Mouse (Mus musculus) ovary, adult 2 months (tissue): ENCODE results near the gene Gm5862. TPM values are rescaled to one million over a fixed set of nuclear protein-coding genes. Genes with fewer than 3 reads are reported as not detected.

Experiments
- polyA plus RNA-seq: library from polyadenylated mRNA; depleted of rRNA; stranded (reverse); fragments of >200 nt; gene quantifications from 2 replicates; pipeline ENCODE4 v1.2.3, GENCODE M21; 2012; rRNA removed

The Gm5862 gene
- not detected in 2 replicates for polyA plus RNA-seq

GRCm38 (mm10) chr5:26022816-26023215 lies at the start of gene Gm5862:
Gene Gm5862 (minus strand): TSS chr5:26022916.

DNA sequence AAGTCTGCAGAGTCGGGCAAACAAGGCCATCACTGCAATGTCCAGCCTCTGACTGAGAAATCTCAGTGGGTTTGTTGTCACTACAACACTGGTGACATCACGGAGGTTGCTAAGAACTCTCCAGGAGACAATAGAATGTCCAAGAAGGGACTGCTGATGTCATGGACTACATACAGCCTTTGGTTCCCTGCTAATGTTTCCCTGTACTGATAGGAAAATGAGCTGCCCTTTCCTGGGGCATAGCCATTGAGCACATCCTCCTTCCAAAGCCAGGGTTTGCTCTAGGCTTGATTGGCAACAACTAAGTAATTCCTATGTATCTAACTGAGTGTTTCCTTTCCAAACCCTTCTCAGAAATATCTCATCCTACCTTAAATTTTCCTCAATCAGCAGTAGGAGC lies 35.8 kb upstream of the Gm5862 start, which contains the start of gene Gm7347:
Gene Gm7347, minus strand, starts transcription at position 101 of the 400 bp plus-strand sequence.

DNA sequence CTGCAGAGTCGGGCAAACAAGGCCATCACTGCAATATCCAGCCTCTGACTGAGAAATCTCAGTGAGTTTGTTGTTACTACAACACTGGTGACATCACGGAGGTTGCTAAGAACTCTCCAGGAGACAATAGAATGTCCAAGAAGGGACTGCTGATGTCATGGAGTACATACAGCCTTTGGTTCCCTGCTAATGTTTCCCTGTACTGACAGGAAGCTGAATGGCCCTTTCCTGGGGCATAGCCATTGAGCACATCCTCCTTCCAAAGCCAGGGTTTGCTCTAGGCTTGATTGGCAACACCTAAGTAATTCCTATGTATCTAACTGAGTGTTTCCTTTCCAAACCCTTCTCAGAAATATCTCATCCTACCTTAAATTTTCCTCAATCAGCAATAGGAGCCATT lies 16.7 kb upstream of the Gm5862 start, which contains the start of gene Speer4a:
Gene Speer4a, minus strand, starts transcription at position 101 of the 400 bp plus-strand sequence.

DNA sequence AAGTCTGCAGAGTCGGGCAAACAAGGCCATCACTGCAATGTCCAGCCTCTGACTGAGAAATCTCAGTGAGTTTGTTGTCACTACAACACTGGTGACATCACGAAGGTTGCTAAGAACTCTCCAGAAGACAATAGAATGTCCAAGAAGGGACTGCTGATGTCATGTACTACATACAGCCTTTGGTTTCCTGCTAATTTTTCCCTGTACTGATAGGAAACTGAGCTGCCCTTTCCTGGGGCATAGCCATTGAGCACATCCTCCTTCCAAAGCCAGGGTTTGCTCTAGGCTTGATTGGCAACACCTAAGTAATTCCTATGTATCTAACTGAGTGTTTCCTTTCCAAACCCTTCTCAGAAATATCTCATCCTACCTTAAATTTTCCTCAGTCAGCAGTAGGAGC lies 18.0 kb downstream of the Gm5862 start, which contains the start of gene Gm1979:
Gene Gm1979, minus strand, starts transcription at position 101 of the 400 bp plus-strand sequence.

DNA sequence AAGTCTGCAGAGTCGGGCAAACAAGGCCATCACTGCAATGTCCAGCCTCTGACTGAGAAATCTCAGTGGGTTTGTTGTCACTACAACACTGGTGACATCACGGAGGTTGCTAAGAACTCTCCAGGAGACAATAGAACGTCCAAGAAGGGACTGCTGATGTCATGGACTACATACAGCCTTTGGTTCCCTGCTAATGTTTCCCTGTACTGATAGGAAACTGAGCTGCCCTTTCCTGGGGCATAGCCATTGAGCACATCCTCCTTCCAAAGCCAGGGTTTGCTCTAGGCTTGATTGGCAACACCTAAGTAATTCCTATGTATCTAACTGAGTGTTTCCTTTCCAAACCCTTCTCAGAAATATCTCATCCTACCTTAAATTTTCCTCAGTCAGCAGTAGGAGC lies 34.2 kb downstream of the Gm5862 start, which contains the start of gene Gm21698:
Gene Gm21698, minus strand, starts transcription at position 101 of the 400 bp plus-strand sequence.

DNA sequence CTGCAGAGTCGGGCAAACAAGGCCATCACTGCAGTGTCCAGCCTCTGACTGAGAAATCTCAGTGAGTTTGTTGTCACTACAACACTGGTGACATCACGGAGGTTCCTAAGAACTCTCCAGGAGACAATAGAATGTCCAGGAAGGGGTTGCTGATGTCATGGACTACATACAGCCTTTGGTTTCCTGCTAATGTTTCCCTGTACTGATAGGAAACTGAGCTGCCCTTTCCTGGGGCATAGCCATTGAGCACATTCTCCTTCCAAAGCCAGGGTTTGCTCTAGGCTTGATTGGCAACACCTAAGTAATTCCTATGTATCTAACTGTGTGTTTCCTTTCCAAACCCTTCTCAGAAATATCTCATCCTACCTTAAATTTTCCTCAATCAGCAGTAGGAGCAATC lies 50.2 kb downstream of the Gm5862 start, which contains the start of gene Gm21680:
Gene Gm21680, minus strand, starts transcription at position 101 of the 400 bp plus-strand sequence.

Other genes with a start within 250 kb of the Gm5862 start
- 0.06 TPM in 1 of 2 replicates, not detected in the other for gene Gm21663, start 80.5 kb downstream of the Gm5862 start, polyA plus RNA-seq
- gene Gm21671, start 68.5 kb downstream of the Gm5862 start, polyA plus RNA-seq, result 0.15 TPM in 1 of 2 replicates, not detected in the other
- not detected in 2 replicates for gene Gm21680, start 50.3 kb downstream of the Gm5862 start, polyA plus RNA-seq
- 0.06 and 0.15 TPM in 2 replicates for gene Gm21698, start 34.3 kb downstream of the Gm5862 start, polyA plus RNA-seq
- 0.09 and 0.14 TPM in 2 replicates for gene Gm1979, start 18.1 kb downstream of the Gm5862 start, polyA plus RNA-seq
- 0.26 and 0.29 TPM in 2 replicates for gene Speer4a, start 16.6 kb upstream of the Gm5862 start, polyA plus RNA-seq
- gene Gm7347, start 35.7 kb upstream of the Gm5862 start, polyA plus RNA-seq, result 0.09 TPM in 1 of 2 replicates, not detected in the other
- 0.08 TPM in 1 of 2 replicates, not detected in the other for gene Gm10471, start 66.4 kb upstream of the Gm5862 start, polyA plus RNA-seq
- gene 5031410I06Rik, start 82.4 kb upstream of the Gm5862 start, polyA plus RNA-seq, result 0.07 TPM in 1 of 2 replicates, not detected in the other
- not detected in 2 replicates for gene Gm10220, start 98.5 kb upstream of the Gm5862 start, polyA plus RNA-seq
- gene Gm7361, start 234.8 kb upstream of the Gm5862 start, polyA plus RNA-seq, result 0.95 and 1.0 TPM in 2 replicates